Mouse (Mus musculus) splenic B cell, adult 2 months (primary cell): Measurements from ENCODE around the gene Gps2.
A peak's percentile ranks its signal among the peaks of the same experiment; 100 is the strongest.

Experiments used
- DNase-seq: peaks from one replicate; pipeline ENCODE4 v3.0.0-alpha.2; 2011; ENCODE audit warnings: low read depth, low spot score
- H3K27me3 ChIP-seq: 2 replicates; pipeline ENCODE4 v1.6.1; 2012; ENCODE audit warnings: mild to moderate bottlenecking, low read length, moderate library complexity, mixed read lengths; ENCODE audit not compliant: control insufficient read depth, poor library complexity, insufficient read depth, severe bottlenecking
- H3K36me3 ChIP-seq: 2 replicates; pipeline ENCODE4 v1.6.1; 2012; ENCODE audit warnings: mild to moderate bottlenecking, low read length, moderate library complexity, mixed read lengths; ENCODE audit not compliant: control insufficient read depth, poor library complexity, insufficient read depth, severe bottlenecking

The Gps2 gene

DNA sequence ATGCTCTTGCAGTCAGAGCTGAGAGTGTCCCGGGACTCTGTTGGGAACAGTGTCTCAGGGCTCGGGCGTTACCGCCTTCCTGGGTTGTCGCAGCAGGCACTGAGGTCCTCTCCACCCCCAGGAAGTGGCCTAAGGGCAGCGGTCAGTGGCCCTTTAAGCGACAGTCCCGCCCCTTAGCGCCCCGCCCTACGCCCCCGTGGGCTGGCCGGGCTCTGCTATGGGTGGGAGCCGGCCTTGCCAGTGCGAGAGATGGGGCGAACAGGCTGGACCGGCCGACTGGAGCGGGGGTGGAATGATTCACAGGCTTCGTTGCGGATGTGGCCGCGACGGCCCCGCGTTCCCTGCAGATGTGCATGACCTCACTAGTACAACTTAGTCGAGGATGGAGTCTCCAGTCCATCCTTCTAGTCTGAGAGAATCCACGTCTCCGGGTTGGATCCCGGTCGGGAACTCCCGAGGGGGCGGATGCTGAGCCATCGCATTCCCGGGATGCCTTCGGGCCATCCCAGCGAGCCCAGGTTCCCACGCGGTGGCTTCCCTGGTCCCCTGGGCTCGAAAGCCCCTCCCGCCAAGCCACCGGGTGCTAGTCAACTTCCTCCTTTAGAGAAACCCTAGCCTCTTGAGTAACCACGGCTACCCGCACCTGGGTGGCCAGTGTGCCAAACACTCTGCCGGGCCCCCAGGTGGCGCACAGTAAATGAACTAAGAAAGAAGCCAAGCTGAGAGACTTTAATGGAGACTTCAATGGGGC is 32.7 kb upstream of the Gps2 start, which contains the start of gene Kctd11:
TSS of gene Kctd11 (minus strand) at position 554 of the 751 bp plus-strand sequence.
- Histone ChIP-seq H3K27me3 (no peaks in the 10 kb centered on the region), H3K36me3 (peaks cover 16% of the 10 kb centered on the region)
- DNase-seq: peak; percentile 91

GRCm38 (mm10) chr11:69881787-69882670 is 31.7 kb upstream of the Gps2 start:
- no peak for DNase-seq
- H3K36me3 ChIP-seq: peaks cover 21% of the 10 kb centered on the region
- H3K27me3 ChIP-seq: no peaks in the 10 kb centered on the region

GRCm38 (mm10) chr11:69883066-69883465 is 30.6 kb upstream of the Gps2 start:
- Histone ChIP-seq H3K36me3 (peaks cover 26% of the 10 kb centered on the region), H3K27me3 (no peaks in the 10 kb centered on the region)
- DNase-seq: peak; percentile 73

- no peaks in the 10 kb centered on the region for H3K27me3 ChIP-seq
- peaks cover 30% of the 10 kb centered on the region for H3K36me3 ChIP-seq
- no peak for DNase-seq
Measured at GRCm38 (mm10) chr11:69883527-69884151, 30.0 kb upstream of the Gps2 start.

DNA sequence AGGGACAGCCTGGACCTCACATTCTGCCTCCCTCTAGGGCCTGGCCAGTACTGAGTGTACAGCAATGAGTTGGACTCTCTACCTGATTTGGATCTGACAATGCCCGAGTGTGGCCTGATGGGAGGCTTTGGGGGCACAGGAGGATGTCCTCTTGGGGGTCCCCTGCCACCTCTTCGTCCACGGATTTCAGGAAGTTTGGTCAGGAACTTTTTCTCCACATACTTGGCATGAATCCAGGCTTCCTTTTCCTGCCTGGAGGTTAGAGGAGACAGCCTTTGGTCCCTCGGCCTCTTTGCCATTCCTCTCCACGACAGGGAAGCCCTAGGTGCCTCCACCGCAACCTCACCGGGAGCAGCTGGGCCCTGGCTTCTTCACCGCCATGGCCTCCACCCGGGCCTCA is 29.4 kb upstream of the Gps2 start:
- peaks cover 32% of the 10 kb centered on the region for H3K36me3 ChIP-seq
- DNase-seq: no peak

GRCm38 (mm10) chr11:69884663-69885062 is 29.0 kb upstream of the Gps2 start:
- DNase-seq: no peak

More for the DNA sequence above, 29.4 kb upstream of the Gps2 start:
- no peaks in the 10 kb centered on the region for H3K27me3 ChIP-seq

GRCm38 (mm10) chr11:69886907-69887635 is 26.6 kb upstream of the Gps2 start:
- no peak for DNase-seq
- Histone ChIP-seq H3K27me3 (no peaks in the 10 kb centered on the region), H3K36me3 (peaks cover 45% of the 10 kb centered on the region)

More at GRCm38 (mm10) chr11:69884663-69885062, 29.0 kb upstream of the Gps2 start:
- no peaks in the 10 kb centered on the region for H3K27me3 ChIP-seq
- H3K36me3 ChIP-seq: peaks cover 36% of the 10 kb centered on the region

DNA sequence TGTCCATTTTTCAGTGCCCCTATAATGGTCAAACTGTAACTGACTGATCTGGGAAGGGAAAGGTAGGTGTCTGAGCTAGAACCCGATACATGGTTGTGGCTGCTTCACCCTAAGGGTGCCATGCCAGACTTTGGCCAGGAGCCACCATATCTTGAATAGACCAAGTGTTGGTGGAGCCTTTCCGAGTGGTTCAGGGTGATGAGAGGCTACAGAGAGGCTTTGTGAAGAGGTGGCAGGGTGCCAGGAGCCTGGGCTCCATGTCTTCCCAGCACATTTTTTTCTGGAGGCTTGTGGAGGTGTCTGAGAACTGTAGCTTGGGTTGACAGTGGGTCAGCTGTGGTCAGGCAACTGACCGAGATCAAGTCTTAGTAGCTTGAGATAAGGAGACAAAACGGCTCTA is 22.2 kb upstream of the Gps2 start:
- Histone ChIP-seq H3K27me3 (no peaks in the 10 kb centered on the region), H3K36me3 (peaks cover 30% of the 10 kb centered on the region)
- no peak for DNase-seq

DNA sequence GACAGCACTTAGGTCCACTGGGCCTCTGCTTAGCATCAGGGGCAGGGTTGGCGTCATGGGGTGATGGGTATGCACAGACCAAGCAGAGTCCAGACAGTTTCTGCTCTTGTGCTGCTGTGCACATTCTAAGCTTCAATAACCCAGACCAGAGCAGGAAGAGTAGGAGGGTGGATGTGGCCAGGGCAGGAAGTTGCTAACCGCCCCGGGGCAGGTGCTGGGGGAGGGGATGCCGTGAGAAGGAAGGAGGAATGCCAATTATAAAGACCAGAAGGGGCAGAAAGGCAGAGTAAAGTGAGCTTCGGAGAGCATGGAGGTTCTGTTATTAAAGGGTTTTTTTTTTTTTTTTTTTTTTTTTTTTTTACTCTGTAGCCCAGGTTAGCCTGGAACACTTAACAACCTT is 19.0 kb upstream of the Gps2 start:
- peaks cover 9% of the 10 kb centered on the region for H3K36me3 ChIP-seq
- DNase-seq: peak; percentile 85
- H3K27me3 ChIP-seq: no peaks in the 10 kb centered on the region

DNA sequence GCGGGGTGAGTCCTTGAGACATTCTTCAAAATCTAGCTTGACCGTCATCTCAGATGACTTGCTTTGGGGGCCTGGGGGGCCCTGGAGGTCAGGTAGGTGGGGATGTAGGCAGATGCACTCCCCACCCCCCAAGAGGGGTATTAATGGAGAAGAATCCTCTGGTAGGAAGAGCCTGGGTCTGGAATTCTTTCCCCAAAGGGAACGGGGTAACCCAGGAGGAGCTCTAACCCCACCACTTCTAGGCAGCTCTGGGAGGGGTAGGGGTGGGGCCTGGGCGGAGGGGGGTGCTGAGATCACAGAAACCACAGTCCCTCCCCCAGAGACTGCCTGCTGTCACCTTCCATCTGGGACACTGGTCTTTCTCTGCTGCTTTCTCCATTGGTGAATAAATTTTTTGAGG is 18.4 kb upstream of the Gps2 start, which contains the start of gene Acap1:
TSS of gene Acap1 (minus strand) at position 249 of the 400 bp plus-strand sequence.
- peaks cover 5% of the 10 kb centered on the region; the same call in 1 of the 2 replicates for H3K36me3 ChIP-seq
- no peaks in the 10 kb centered on the region for H3K27me3 ChIP-seq
- peak; percentile 71 for DNase-seq

- peaks cover 5% of the 10 kb centered on the region for H3K36me3 ChIP-seq
- DNase-seq: no peak
- no peaks in the 10 kb centered on the region for H3K27me3 ChIP-seq
Measured at GRCm38 (mm10) chr11:69899870-69900269, 13.8 kb upstream of the Gps2 start.

DNA sequence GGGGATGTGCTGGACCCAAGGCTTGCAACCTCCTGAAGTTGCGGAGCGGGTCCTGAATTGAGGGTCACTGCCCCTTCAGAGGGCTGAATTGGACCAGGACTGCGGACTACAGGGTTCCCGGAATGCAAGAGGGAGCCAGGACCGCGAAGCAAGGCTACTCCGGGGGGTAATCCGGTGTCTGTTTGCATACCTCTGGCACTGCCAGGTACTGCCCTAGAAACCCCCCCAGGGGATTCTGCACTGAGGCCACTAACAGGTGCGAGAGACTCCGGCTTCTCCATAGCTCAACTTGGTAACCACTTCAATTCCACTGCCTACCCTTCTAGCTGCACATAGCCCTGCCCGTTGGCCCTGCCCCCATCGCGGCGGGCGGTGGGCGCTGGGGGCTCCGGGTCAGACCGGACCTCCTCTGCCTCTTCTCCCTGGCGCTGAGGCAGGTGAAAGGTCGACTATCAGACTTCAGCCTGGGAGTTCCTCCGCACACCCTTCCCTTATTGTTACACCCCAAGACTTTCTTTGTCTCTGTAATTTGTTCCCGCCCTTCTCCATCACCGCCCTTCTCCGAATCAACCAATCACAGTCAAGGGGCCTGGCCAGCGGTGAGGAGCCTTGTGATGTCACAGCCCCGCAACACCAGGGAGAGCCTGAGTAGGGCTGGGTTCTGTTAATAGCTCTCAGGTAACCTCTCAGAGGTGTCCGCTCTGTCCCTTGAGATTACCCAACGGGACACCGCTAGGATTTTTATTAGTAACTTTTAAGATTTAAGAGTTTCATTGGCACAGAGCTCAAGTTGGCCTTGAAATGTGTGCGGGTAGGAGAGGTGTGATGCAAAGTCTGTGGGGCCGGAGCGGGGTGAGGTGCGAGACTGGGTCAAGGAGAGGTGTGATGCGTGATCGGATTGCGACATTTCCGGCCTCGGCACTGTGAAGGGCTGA is 12.9 kb upstream of the Gps2 start, which contains the start of the genes 2810408A11Rik and Neurl4:
TSS of gene 2810408A11Rik (minus strand) at position 517 of the 935 bp plus-strand sequence.
TSS of gene Neurl4 (plus strand) at position 602 of the 935 bp plus-strand sequence.
- H3K36me3 ChIP-seq: peaks cover 5% of the 10 kb centered on the region
- peak; percentile 96 for DNase-seq
- H3K27me3 ChIP-seq: no peaks in the 10 kb centered on the region

GRCm38 (mm10) chr11:69901406-69901846 is 12.3 kb upstream of the Gps2 start:
- H3K36me3 ChIP-seq: peaks cover 11% of the 10 kb centered on the region
- H3K27me3 ChIP-seq: no peaks in the 10 kb centered on the region
- DNase-seq: peak; percentile 94
